Mouse (Mus musculus) C2C12 (cell line): ENCODE measurements around the gene Izumo1r. TPM values are rescaled to one million over a fixed set of nuclear protein-coding genes. Genes with fewer than 3 reads are reported as not detected.

ENCODE experiments used
- H3K27me3 ChIP-seq: one replicate; pipeline ENCODE4 v1.6.1; 2011; ENCODE audit not compliant: control insufficient read depth, insufficient read depth, insufficient read length
- H3K36me3 ChIP-seq: one replicate; pipeline ENCODE4 v1.6.1; 2011; ENCODE audit not compliant: control insufficient read depth, insufficient read depth
- H3K4me3 ChIP-seq: one replicate; pipeline ENCODE4 v1.5.1; 2011; ENCODE audit warnings: mild to moderate bottlenecking, control low read depth; ENCODE audit not compliant: poor library complexity, insufficient read depth, severe bottlenecking
- H3K79me2 ChIP-seq: one replicate; pipeline ENCODE4 v1.6.1; 2011; ENCODE audit not compliant: control insufficient read depth, insufficient read depth
- H3K79me3 ChIP-seq: one replicate; pipeline ENCODE4 v1.6.1; 2011; ENCODE audit warnings: low read depth, control low read depth
- H3ac ChIP-seq: one replicate; pipeline ENCODE3; 2011; ENCODE audit warnings: low read depth; ENCODE audit not compliant: control insufficient read depth, insufficient read length
- CEBPB ChIP-seq: IDR thresholded peaks from one replicate; pipeline ENCODE4 v1.6.1; 2011; ENCODE audit warnings: low read depth, mild to moderate bottlenecking, control low read depth, moderate library complexity
- CTCF ChIP-seq: IDR thresholded peaks from one replicate; pipeline ENCODE4 v1.5.1; 2011; ENCODE audit not compliant: control insufficient read depth, insufficient read depth, insufficient read length
- FOSL1 ChIP-seq: IDR thresholded peaks from one replicate; pipeline ENCODE4 v1.8.0; 2011; ENCODE audit warnings: mild to moderate bottlenecking, low read length; ENCODE audit not compliant: poor library complexity, insufficient read depth, severe bottlenecking
- MAX ChIP-seq: IDR thresholded peaks from one replicate; pipeline ENCODE4 v1.6.1; 2011; ENCODE audit warnings: mild to moderate bottlenecking, control low read depth
- MYOD1 ChIP-seq: IDR thresholded peaks from one replicate; pipeline ENCODE4 v1.6.1; 2011; ENCODE audit warnings: low read depth; ENCODE audit not compliant: control insufficient read depth, insufficient read length
- MYOG ChIP-seq: IDR thresholded peaks from one replicate; pipeline ENCODE4 v1.6.1; 2011; ENCODE audit not compliant: control insufficient read depth, insufficient read length; ENCODE audit errors: extremely low read depth
- USF1 ChIP-seq: IDR thresholded peaks from one replicate; pipeline ENCODE4 v1.6.1; 2011; ENCODE audit warnings: low read depth, mild to moderate bottlenecking, control low read depth, moderate library complexity
- polyA plus RNA-seq: library from polyadenylated mRNA; unstranded; fragments of >200 nt; fragmentation: generic; extraction: Trizol; gene quantifications from one replicate; pipeline ENCODE4 v1.2.1, GENCODE M21; 2012; ENCODE audit warnings: missing spikeins

The Izumo1r gene
- polyA plus RNA-seq, 1 experiment, result not detected

DNA sequence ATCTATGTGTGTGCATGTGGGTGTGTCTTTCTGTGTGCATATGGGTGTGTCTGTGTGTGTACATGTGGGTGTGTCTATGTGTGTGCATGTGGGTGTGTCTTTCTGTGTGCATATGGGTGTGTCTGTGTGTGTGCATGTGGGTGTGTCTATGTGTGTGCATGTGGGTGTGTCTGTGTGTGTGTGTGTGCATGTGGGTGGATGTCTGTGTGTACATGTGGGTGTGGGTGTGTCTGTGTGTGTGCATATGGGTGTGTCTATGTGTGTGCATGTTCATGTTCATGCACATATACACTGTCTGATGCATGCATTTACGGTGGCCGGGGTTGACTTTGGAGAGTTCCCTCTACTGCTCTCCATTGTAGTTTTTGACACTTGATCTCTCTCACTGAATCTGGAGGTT, 13.9 kb upstream of the Izumo1r start:
- no peak overlapping the region for H3ac ChIP-seq
- H3K79me2 ChIP-seq, result no peaks in the 10 kb centered on the region
- H3K4me3 ChIP-seq, result no peak overlapping the region
- peaks cover 3% of the 10 kb centered on the region for H3K27me3 ChIP-seq
- no peaks in the 10 kb centered on the region for H3K36me3 ChIP-seq
- no peaks in the 10 kb centered on the region for H3K79me3 ChIP-seq
- TF ChIP-seq MYOG (no peak), MYOD1 (no peak), CTCF (no peak), CEBPB (no peak), USF1 (no peak), MAX (no peak), FOSL1 (no peak)

GRCm38 (mm10) chr9:14912037-14912436, 8.3 kb upstream of the Izumo1r start:
- Histone ChIP-seq H3K79me2 (no peaks in the 10 kb centered on the region), H3K4me3 (no peak overlapping the region), H3K36me3 (no peaks in the 10 kb centered on the region), H3ac (no peak overlapping the region), H3K27me3 (peaks cover 3% of the 10 kb centered on the region), H3K79me3 (no peaks in the 10 kb centered on the region)
- TF ChIP-seq MAX (no peak), MYOG (no peak), USF1 (no peak)

- H3K4me3 ChIP-seq, result no peak overlapping the region
- TF ChIP-seq FOSL1 (no peak), MYOG (no peak), MAX (no peak), CEBPB (no peak), USF1 (no peak)
- no peaks in the 10 kb centered on the region for H3K36me3 ChIP-seq
- no peaks in the 10 kb centered on the region for H3K79me3 ChIP-seq
- no peak overlapping the region for H3ac ChIP-seq
- H3K79me2 ChIP-seq, result no peaks in the 10 kb centered on the region
- peaks cover 14% of the 10 kb centered on the region for H3K27me3 ChIP-seq
Measured at GRCm38 (mm10) chr9:14909981-14910380, 6.2 kb upstream of the Izumo1r start.

GRCm38 (mm10) chr9:14907816-14908415, 4.2 kb upstream of the Izumo1r start:
- Histone ChIP-seq H3K36me3 (no peaks in the 10 kb centered on the region), H3K79me2 (no peaks in the 10 kb centered on the region), H3K27me3 (peaks cover 23% of the 10 kb centered on the region), H3K4me3 (no peak overlapping the region), H3K79me3 (no peaks in the 10 kb centered on the region), H3ac (no peak overlapping the region)
- no peak for TF ChIP-seq CTCF
- TF ChIP-seq USF1, result no peak
- no peak for TF ChIP-seq FOSL1
- no peak for TF ChIP-seq MYOD1
- no peak for TF ChIP-seq MYOG
- no peak for TF ChIP-seq MAX
- TF ChIP-seq CEBPB, result no peak

DNA sequence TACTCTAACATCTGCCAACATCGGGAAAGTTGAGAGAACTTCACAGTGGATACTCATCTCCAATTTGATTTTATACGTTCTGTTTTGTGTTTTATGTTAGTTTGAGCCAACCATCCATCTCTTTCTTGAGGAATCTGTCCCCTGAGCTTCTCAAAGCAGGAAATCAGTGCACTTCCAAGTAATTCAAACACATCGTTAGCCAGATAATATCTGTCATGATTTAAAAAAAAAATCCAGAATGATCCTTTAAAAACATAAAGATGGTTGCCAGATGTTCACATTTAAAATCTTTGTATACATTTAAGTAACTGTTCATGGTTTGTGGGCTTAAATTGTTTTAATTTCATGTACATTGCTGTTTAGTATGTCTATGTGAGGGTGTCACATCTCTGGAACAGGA, 2.2 kb upstream of the Izumo1r start:
- H3ac ChIP-seq, result no peak overlapping the region
- H3K27me3 ChIP-seq, result peaks cover 23% of the 10 kb centered on the region
- no peaks in the 10 kb centered on the region for H3K79me2 ChIP-seq
- H3K36me3 ChIP-seq, result no peaks in the 10 kb centered on the region
- no peaks in the 10 kb centered on the region for H3K79me3 ChIP-seq
- no peak overlapping the region for H3K4me3 ChIP-seq
- TF ChIP-seq CTCF (no peak), USF1 (no peak), MAX (no peak), MYOG (no peak), CEBPB (no peak), FOSL1 (no peak), MYOD1 (no peak)

- Histone ChIP-seq H3ac (no peak overlapping the region), H3K36me3 (no peaks in the 10 kb centered on the region), H3K4me3 (no peak overlapping the region), H3K79me2 (no peaks in the 10 kb centered on the region), H3K27me3 (peaks cover 25% of the 10 kb centered on the region), H3K79me3 (no peaks in the 10 kb centered on the region)
- TF ChIP-seq MYOD1, result no peak
- no peak for TF ChIP-seq MYOG
- TF ChIP-seq USF1, result no peak
- TF ChIP-seq CTCF, result no peak
- TF ChIP-seq FOSL1, result no peak
- no peak for TF ChIP-seq CEBPB
- no peak for TF ChIP-seq MAX
Measured at GRCm38 (mm10) chr9:14904741-14905475, 1.2 kb upstream of the Izumo1r start.
